9 mouse cellular contexts compared by ENCODE assay signal in the genomic region with DNA sequence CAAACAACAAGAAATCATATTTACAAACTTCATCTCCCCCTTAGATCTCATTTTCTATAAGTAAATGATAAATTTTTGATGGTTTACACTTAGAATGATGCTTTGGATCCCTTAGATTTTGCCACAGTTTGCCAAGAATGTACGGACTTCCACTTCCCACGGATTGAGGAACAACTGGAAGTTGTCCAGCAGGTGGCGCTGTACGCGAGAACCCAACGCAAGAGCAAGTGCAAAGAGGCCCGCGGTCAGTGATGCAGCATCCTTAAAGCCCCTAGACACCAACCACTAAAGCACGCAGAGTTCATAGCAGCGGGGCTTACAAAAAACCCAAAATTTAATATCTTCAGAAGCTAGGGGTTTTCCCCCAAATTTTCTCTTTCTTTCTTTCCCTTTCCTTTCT. TPM values are rescaled to one million over a fixed set of nuclear protein-coding genes. Genes with fewer than 3 reads are reported as not detected.
DNase-seq lines count a peak whose midpoint lies in the region; ATAC-seq and TF ChIP-seq lines count a peak whose summit lies in the region.
"Had no signal": no experiment of that assay in that cellular context is flagged by ENCODE, and none has a peak within 500 bp of the region (broad histone marks: within the 10 kb centered on the region; RNA-seq: fewer than 3 reads in every experiment).

No protein-coding gene starts in this region.

- no peaks in the 10 kb centered on the region for H3K9me3 ChIP-seq in midbrain, embryonic 10.5 days (replicated peaks)
- no peaks in the 10 kb centered on the region for H3K9me3 ChIP-seq in midbrain, embryonic 16.5 days (replicated peaks; ENCODE audit: control insufficient read depth, low read length, poor library complexity, severe bottlenecking)
- H3K9me3 ChIP-seq in kidney, postnatal 0 days (replicated peaks; ENCODE audit: low read length), result no peaks in the 10 kb centered on the region
- no peaks in the 10 kb centered on the region for H3K9me3 ChIP-seq in liver, embryonic 14.5 days (ENCODE audit: control insufficient read depth, low read length)

- no peaks in the 10 kb centered on the region for H3K4me1 ChIP-seq in midbrain, embryonic 10.5 days
- no peaks in the 10 kb centered on the region for H3K4me1 ChIP-seq in midbrain, embryonic 16.5 days (ENCODE audit: control insufficient read depth, insufficient read depth, low read length)
- no peaks in the 10 kb centered on the region for H3K4me1 ChIP-seq in kidney, postnatal 0 days (replicated peaks; ENCODE audit: insufficient read depth, low read length)
- H3K4me1 ChIP-seq in liver, embryonic 14.5 days (replicated peaks; ENCODE audit: control insufficient read depth in 2 of 2, insufficient read depth in 2 of 2, low read length in 1 of 2), result no peaks in the 10 kb centered on the region

- TF ChIP-seq CTCF in kidney, postnatal 0 days (IDR thresholded peaks at IDR 0.05; ENCODE audit: low read depth), result peak; percentile 92
- peak; percentile 93 for TF ChIP-seq CTCF in liver, embryonic 14.5 days (IDR thresholded peaks at IDR 0.05; ENCODE audit: low read depth)

- H3K9ac ChIP-seq in midbrain, embryonic 16.5 days (ENCODE audit: low read depth, low read length), result no peak overlapping the region
- H3K9ac ChIP-seq in kidney, postnatal 0 days (ENCODE audit: low read depth, low read length), result no peak overlapping the region
- no peak overlapping the region for H3K9ac ChIP-seq in liver, embryonic 14.5 days (replicated peaks)

- 18% methylated on average over 10 of the region's 10 CpGs for WGBS in midbrain, embryonic 10.5 days
- 8% methylated on average over 10 of the region's 10 CpGs for WGBS in midbrain, embryonic 16.5 days
- 6% methylated on average over 10 of the region's 10 CpGs for WGBS in kidney, postnatal 0 days
- 6% methylated on average over 10 of the region's 10 CpGs for WGBS in liver, embryonic 14.5 days (ENCODE audit: insufficient replicate concordance)

- no peak for ATAC-seq in midbrain, embryonic 16.5 days
- ATAC-seq in kidney, postnatal 0 days (replicated peaks; ENCODE audit: low FRiP score, low read depth), result no peak
- no peak for ATAC-seq in liver, embryonic 14.5 days (ENCODE audit: insufficient read depth)

- H3K4me2 ChIP-seq in midbrain, embryonic 16.5 days (ENCODE audit: low read length), result no peak overlapping the region
- H3K4me2 ChIP-seq in kidney, postnatal 0 days (ENCODE audit: low read length), result no peak overlapping the region
- no peak overlapping the region for H3K4me2 ChIP-seq in liver, embryonic 14.5 days (ENCODE audit: low read depth)

- peak; percentile 80 for DNase-seq in midbrain, embryonic 10.5 days (ENCODE audit: low spot score)
- DNase-seq in c-Kit-positive CD71-negative TER-119-negative erythroid progenitor cells, embryonic 14.5 days (ENCODE audit: low read depth), result peak; percentile 74
- DNase-seq in forelimb bud, embryonic 11.5 days (ENCODE audit: low read depth, low spot score), result peak; percentile 88
- peak; percentile 85 for DNase-seq in kidney, postnatal 0 days (ENCODE audit: low spot score)
- peak; percentile 41 to 50 (median 44) for DNase-seq in liver, embryonic 14.5 days (ENCODE audit: low read depth in 3 of 3, low spot score in 3 of 3)
- DNase-seq in retina, postnatal 1 day, result peak; percentile 83
- DNase-seq in thymus, postnatal 4 days, result peak; percentile 87

- H3K4me3 ChIP-seq in midbrain, embryonic 10.5 days, result no peak overlapping the region
- H3K4me3 ChIP-seq in midbrain, embryonic 16.5 days (ENCODE audit: low read depth, low read length), result no peak overlapping the region
- no peak overlapping the region for H3K4me3 ChIP-seq in kidney, postnatal 0 days (replicated peaks; ENCODE audit: low read depth, low read length)
- H3K4me3 ChIP-seq in liver, embryonic 14.5 days (ENCODE audit: insufficient read depth in 1 of 2, low read depth in 2 of 2, low read length in 2 of 2), result no peak overlapping the region

- H3K36me3 ChIP-seq in midbrain, embryonic 10.5 days, result peaks cover 22% of the 10 kb centered on the region; the same call in 1 of the 2 replicates
- H3K36me3 ChIP-seq in midbrain, embryonic 16.5 days (ENCODE audit: control insufficient read depth, insufficient read depth, low read length), result peaks cover 5% of the 10 kb centered on the region
- peaks cover 23% of the 10 kb centered on the region for H3K36me3 ChIP-seq in kidney, postnatal 0 days (ENCODE audit: insufficient read depth, low read length)
- peaks cover 6% of the 10 kb centered on the region; the same call in 1 of the 2 replicates for H3K36me3 ChIP-seq in liver, embryonic 14.5 days (replicated peaks; ENCODE audit: control insufficient read depth, insufficient read depth, low read depth)

- H3K27me3 ChIP-seq in midbrain, embryonic 10.5 days (ENCODE audit: low read depth, poor library complexity, severe bottlenecking), result no peaks in the 10 kb centered on the region
- no peaks in the 10 kb centered on the region for H3K27me3 ChIP-seq in midbrain, embryonic 16.5 days (ENCODE audit: control insufficient read depth, insufficient read depth, low read depth, low read length)
- H3K27me3 ChIP-seq in kidney, postnatal 0 days (ENCODE audit: insufficient read depth, low read length), result no peaks in the 10 kb centered on the region
- H3K27me3 ChIP-seq in liver, embryonic 14.5 days (ENCODE audit: control insufficient read depth, insufficient read depth, low read length), result no peaks in the 10 kb centered on the region

- no peak overlapping the region for H3K27ac ChIP-seq in midbrain, embryonic 10.5 days (replicated peaks)
- H3K27ac ChIP-seq in midbrain, embryonic 16.5 days (ENCODE audit: low read length), result no peak overlapping the region
- no peak overlapping the region for H3K27ac ChIP-seq in kidney, postnatal 0 days
- no peak overlapping the region for H3K27ac ChIP-seq in liver, embryonic 14.5 days

- no peak for TF ChIP-seq EP300 in liver, embryonic 14.5 days (IDR thresholded peaks at IDR 0.05; ENCODE audit: low read depth)

RNA-seq across cellular contexts. Expression of gene D6Wsu163e, which starts 16.0 kb away (rescaled TPM):
- polyA plus RNA-seq in midbrain, embryonic 10.5 days (2016; fragmentation: Nextera tagmentation; extraction: Ambion mirVana), result 16.0 and 17.5 TPM in 2 replicates
- polyA plus RNA-seq in midbrain, embryonic 16.5 days (2015; fragmentation: Nextera tagmentation; extraction: Ambion mirVana), result 31.8 and 36.2 TPM in 2 replicates
- 17.8 and 18.7 TPM in 2 replicates for polyA plus RNA-seq in kidney, postnatal 0 days (2015; fragmentation: Nextera tagmentation; extraction: Ambion mirVana)
- polyA plus RNA-seq in liver, embryonic 14.5 days (2012; rRNA removed), result 5.3 and 9.1 TPM in 2 replicates
- 14.5 and 16.0 TPM in 2 replicates for polyA plus RNA-seq in liver, embryonic 14.5 days (2014; fragmentation: Nextera tagmentation; extraction: Ambion mirVana)

RNA-seq across cellular contexts. Expression of gene Rad51ap1, which starts 16.3 kb away (rescaled TPM):
- 72.8 and 83.1 TPM in 2 replicates for polyA plus RNA-seq in midbrain, embryonic 10.5 days (2016; fragmentation: Nextera tagmentation; extraction: Ambion mirVana)
- 13.3 and 14.5 TPM in 2 replicates for polyA plus RNA-seq in midbrain, embryonic 16.5 days (2015; fragmentation: Nextera tagmentation; extraction: Ambion mirVana)
- 26.4 and 34.9 TPM in 2 replicates for polyA plus RNA-seq in kidney, postnatal 0 days (2015; fragmentation: Nextera tagmentation; extraction: Ambion mirVana)
- polyA plus RNA-seq in liver, embryonic 14.5 days (2012; rRNA removed), result 28.6 and 37.7 TPM in 2 replicates
- 48.7 and 59.7 TPM in 2 replicates for polyA plus RNA-seq in liver, embryonic 14.5 days (2014; fragmentation: Nextera tagmentation; extraction: Ambion mirVana)

RNA-seq across cellular contexts. Expression of gene Dyrk4, which starts 34.1 kb away (rescaled TPM):
- 0.06 and 0.11 TPM in 2 replicates for polyA plus RNA-seq in midbrain, embryonic 10.5 days (2016; fragmentation: Nextera tagmentation; extraction: Ambion mirVana)
- not detected in 2 replicates for polyA plus RNA-seq in midbrain, embryonic 16.5 days (2015; fragmentation: Nextera tagmentation; extraction: Ambion mirVana)
- not detected in 2 replicates for polyA plus RNA-seq in kidney, postnatal 0 days (2015; fragmentation: Nextera tagmentation; extraction: Ambion mirVana)
- not detected in 2 replicates for polyA plus RNA-seq in liver, embryonic 14.5 days (2012; rRNA removed)
- 0.09 TPM in 1 of 2 replicates, not detected in the other for polyA plus RNA-seq in liver, embryonic 14.5 days (2014; fragmentation: Nextera tagmentation; extraction: Ambion mirVana)
- polyA plus RNA-seq: gonadal fat pad, adult 2 months had no signal

RNA-seq across cellular contexts. Expression of gene Fgf6, which starts 59.7 kb away (rescaled TPM):
- polyA plus RNA-seq in midbrain, embryonic 10.5 days (2016; fragmentation: Nextera tagmentation; extraction: Ambion mirVana), result not detected in 2 replicates
- not detected in 2 replicates for polyA plus RNA-seq in midbrain, embryonic 16.5 days (2015; fragmentation: Nextera tagmentation; extraction: Ambion mirVana)
- polyA plus RNA-seq in kidney, postnatal 0 days (2015; fragmentation: Nextera tagmentation; extraction: Ambion mirVana), result not detected in 2 replicates
- not detected in 2 replicates for polyA plus RNA-seq in liver, embryonic 14.5 days (2012; rRNA removed)
- polyA plus RNA-seq in liver, embryonic 14.5 days (2014; fragmentation: Nextera tagmentation; extraction: Ambion mirVana), result not detected in 2 replicates
- polyA plus RNA-seq: gonadal fat pad, adult 2 months had no signal
